In genomic region chr5:117313909-117314308, GRCm38 (mm10) we compare ENCODE assay signal across 8 mouse cellular contexts. TPM values are rescaled to one million over a fixed set of nuclear protein-coding genes. Genes with fewer than 3 reads are reported as not detected.
DNase-seq lines count a peak whose midpoint lies in the region; ATAC-seq and TF ChIP-seq lines count a peak whose summit lies in the region.

No protein-coding gene starts in this region.

- no peak for TF ChIP-seq CTCF in kidney, adult 2 months (conservative IDR thresholded peaks at IDR 0.05; ENCODE audit: insufficient read depth, insufficient read length, low read depth, low read length)

- peaks cover 20% of the 10 kb centered on the region for H3K4me1 ChIP-seq in heart, embryonic 10.5 days
- peaks cover 0 to 15% of the 10 kb centered on the region in 2 experiments; a peak in 2 of 4 replicates for H3K4me1 ChIP-seq in ES-E14 (ENCODE audit: control insufficient read depth in 2 of 2, insufficient read depth in 2 of 2, low read length in 2 of 2, poor library complexity in 1 of 2)
- no peaks in the 10 kb centered on the region for H3K4me1 ChIP-seq in hindbrain, embryonic 11.5 days (replicated peaks; ENCODE audit: control insufficient read depth, insufficient read depth, low read length)
- peaks cover 2% of the 10 kb centered on the region for H3K4me1 ChIP-seq in liver, embryonic 16.5 days (ENCODE audit: control insufficient read depth, low read depth, low read length)
- no peaks in the 10 kb centered on the region for H3K4me1 ChIP-seq in kidney, adult 2 months (ENCODE audit: control insufficient read depth, insufficient read depth, low read length)

- 37% methylated on average over 10 of the region's 10 CpGs for WGBS in heart, embryonic 10.5 days
- 38% methylated on average over 10 of the region's 10 CpGs for WGBS in hindbrain, embryonic 11.5 days
- WGBS in liver, embryonic 16.5 days (ENCODE audit: insufficient replicate concordance), result 34% methylated on average over 10 of the region's 10 CpGs
- WGBS in kidney, adult 2 months, result 48% methylated on average over 10 of the region's 10 CpGs

- intact Hi-C loops in heart, postnatal 25 days (cut with DNase I), result no loop called here

- H3K4me2 ChIP-seq in hindbrain, embryonic 11.5 days (replicated peaks; ENCODE audit: low read depth, low read length), result 0 out of 2 replicates have a peak overlapping the region, but pooled peaks have one; percentile 2
- peak overlapping the region; percentile 41 for H3K4me2 ChIP-seq in liver, embryonic 16.5 days (ENCODE audit: low read depth, low read length)

- ATAC-seq in hindbrain, embryonic 11.5 days (ENCODE audit: low FRiP score), result no peak
- no peak for ATAC-seq in liver, embryonic 16.5 days (ENCODE audit: low read depth)

- DNase-seq in heart, embryonic 10.5 days (ENCODE audit: low spot score), result no peak
- no peak for DNase-seq in heart, postnatal 25 days (ENCODE audit: low spot score)
- no peak for DNase-seq in ES-E14 (ENCODE audit: low read depth, low spot score)
- no peak for DNase-seq in hindbrain, embryonic 11.5 days (ENCODE audit: low spot score)
- DNase-seq in cerebellum, adult 9-10 months, result no peak
- no peak for DNase-seq in urinary bladder, adult 18-20 months (ENCODE audit: low spot score in 2 of 2)
- no peak for DNase-seq in kidney, adult 2 months

- no peaks in the 10 kb centered on the region for H3K36me3 ChIP-seq in heart, embryonic 10.5 days
- H3K36me3 ChIP-seq in ES-E14 (ENCODE audit: control insufficient read depth, insufficient read depth, low read length, poor library complexity, severe bottlenecking), result no peaks in the 10 kb centered on the region
- no peaks in the 10 kb centered on the region for H3K36me3 ChIP-seq in hindbrain, embryonic 11.5 days (ENCODE audit: control insufficient read depth, insufficient read depth, low read length)
- H3K36me3 ChIP-seq in liver, embryonic 16.5 days (ENCODE audit: control insufficient read depth, insufficient read depth), result no peaks in the 10 kb centered on the region
- H3K36me3 ChIP-seq in kidney, adult 2 months (ENCODE audit: control insufficient read depth, insufficient read depth, low read length), result no peaks in the 10 kb centered on the region

- in situ Hi-C loops in ES-E14 (cut with MboI; ENCODE audit: low sequenced_read_pairs in 2 of 2, unreplicated experiment in 2 of 2), result no loop called here

- peak overlapping the region; percentile 41 for H3K4me3 ChIP-seq in heart, embryonic 10.5 days
- H3K4me3 ChIP-seq in ES-E14 (ENCODE audit: insufficient read depth in 1 of 2, low read depth in 1 of 2, low read length in 2 of 2, poor library complexity in 1 of 2, severe bottlenecking in 1 of 2), result peak overlapping the region; percentile 51 to 59
- no peak overlapping the region for H3K4me3 ChIP-seq in hindbrain, embryonic 11.5 days (ENCODE audit: low read depth, low read length)
- peak overlapping the region; percentile 20 for H3K4me3 ChIP-seq in liver, embryonic 16.5 days (ENCODE audit: low read depth, low read length)
- H3K4me3 ChIP-seq in kidney, adult 2 months (ENCODE audit: insufficient read depth, low read depth, low read length), result no peak overlapping the region

- H3K9ac ChIP-seq in ES-E14 (ENCODE audit: insufficient read depth, low read depth, low read length, poor library complexity, severe bottlenecking), result peak overlapping the region; percentile 64; the same call in 1 of the 2 replicates
- no peak overlapping the region for H3K9ac ChIP-seq in hindbrain, embryonic 11.5 days (ENCODE audit: low read depth, low read length)
- no peak overlapping the region for H3K9ac ChIP-seq in liver, embryonic 16.5 days (ENCODE audit: low read depth, low read length)

- no peak for TF ChIP-seq POLR2A in kidney, adult 2 months (IDR thresholded peaks at IDR 0.05; ENCODE audit: low read depth, low read length)

- no peaks in the 10 kb centered on the region for H3K9me3 ChIP-seq in heart, embryonic 10.5 days
- no peaks in the 10 kb centered on the region for H3K9me3 ChIP-seq in ES-E14 (ENCODE audit: control insufficient read depth, insufficient read depth, low read depth, low read length)
- no peaks in the 10 kb centered on the region for H3K9me3 ChIP-seq in hindbrain, embryonic 11.5 days (ENCODE audit: control insufficient read depth, low read length)
- H3K9me3 ChIP-seq in liver, embryonic 16.5 days (replicated peaks; ENCODE audit: control insufficient read depth, low read length), result no peaks in the 10 kb centered on the region

- H3K27me3 ChIP-seq in heart, embryonic 10.5 days (ENCODE audit: insufficient read depth, poor library complexity, severe bottlenecking), result peaks cover 22% of the 10 kb centered on the region
- peaks cover 4% of the 10 kb centered on the region; the same call in 1 of the 2 replicates for H3K27me3 ChIP-seq in hindbrain, embryonic 11.5 days (ENCODE audit: control insufficient read depth, insufficient read depth, low read length)
- H3K27me3 ChIP-seq in liver, embryonic 16.5 days (ENCODE audit: control insufficient read depth, insufficient read depth, low read depth, low read length), result peaks cover 23% of the 10 kb centered on the region
- H3K27me3 ChIP-seq in kidney, adult 2 months (replicated peaks; ENCODE audit: control insufficient read depth, insufficient read depth, low read length), result no peaks in the 10 kb centered on the region

- H3K27ac ChIP-seq in heart, embryonic 10.5 days, result no peak overlapping the region
- peak overlapping the region; percentile 83 for H3K27ac ChIP-seq in ES-E14 (ENCODE audit: insufficient read depth, low read depth, low read length, poor library complexity, severe bottlenecking)
- no peak overlapping the region for H3K27ac ChIP-seq in hindbrain, embryonic 11.5 days (ENCODE audit: low read depth, low read length)
- H3K27ac ChIP-seq in liver, embryonic 16.5 days (ENCODE audit: low read length), result no peak overlapping the region
- no peak overlapping the region for H3K27ac ChIP-seq in kidney, adult 2 months (ENCODE audit: insufficient read depth, low read depth, low read length)

TF ChIP-seq in ES-E14, 5 proteins besides CTCF, POLR2A, EP300 and RAD21:
- TF ChIP-seq ZNF384 (IDR thresholded peaks at IDR 0.05; ENCODE audit: low read depth, low read length), result no peak
- no peak for TF ChIP-seq HCFC1 (IDR thresholded peaks at IDR 0.05; ENCODE audit: borderline replicate concordance, insufficient read depth, low read length)
- no peak for TF ChIP-seq CHD2 (IDR thresholded peaks at IDR 0.05; ENCODE audit: low read depth, low read length)
- no peak for TF ChIP-seq ZC3H11A (IDR thresholded peaks at IDR 0.05; ENCODE audit: borderline replicate concordance, low read depth, low read length)
- TF ChIP-seq MAFK (IDR thresholded peaks at IDR 0.05; ENCODE audit: insufficient read depth, low read depth, low read length), result no peak
TF ChIP-seq in ES-E14: peak in this region for 0.

RNA-seq across cellular contexts. Expression of gene Vsig10, which starts 5.0 kb away (rescaled TPM):
- polyA plus RNA-seq in heart, embryonic 10.5 days (2016; fragmentation: Nextera tagmentation; extraction: Ambion mirVana), result 5.4 and 5.8 TPM in 2 replicates
- total RNA-seq in heart, postnatal 25 days (2021), result 10 to 100 TPM; 11.1 to 12.9 TPM
- total RNA-seq in ES-E14 (2012; rRNA removed), result 11.7 and 25.7 TPM in 2 replicates
- polyA plus RNA-seq in hindbrain, embryonic 11.5 days (2014; fragmentation: Nextera tagmentation; extraction: Ambion mirVana), result 1.3 and 2.0 TPM in 2 replicates
- 1.5 and 1.8 TPM in 2 replicates for polyA plus RNA-seq in liver, embryonic 16.5 days (2015; fragmentation: Nextera tagmentation; extraction: Ambion mirVana)
- 17.2 and 20.8 TPM in 2 replicates for polyA plus RNA-seq in kidney, adult 2 months (2012; rRNA removed)

RNA-seq across cellular contexts. Expression of gene Pebp1, which starts 26.5 kb away (rescaled TPM):
- 614 and 687 TPM in 2 replicates for polyA plus RNA-seq in heart, embryonic 10.5 days (2016; fragmentation: Nextera tagmentation; extraction: Ambion mirVana)
- 100 to 1,000 TPM; 420 to 434 TPM for total RNA-seq in heart, postnatal 25 days (2021)
- 367 and 381 TPM in 2 replicates for total RNA-seq in ES-E14 (2012; rRNA removed)
- 867 and 895 TPM in 2 replicates for polyA plus RNA-seq in hindbrain, embryonic 11.5 days (2014; fragmentation: Nextera tagmentation; extraction: Ambion mirVana)
- polyA plus RNA-seq in liver, embryonic 16.5 days (2015; fragmentation: Nextera tagmentation; extraction: Ambion mirVana), result 174 and 183 TPM in 2 replicates
- 909 and 1,151 TPM in 2 replicates for polyA plus RNA-seq in kidney, adult 2 months (2012; rRNA removed)

RNA-seq across cellular contexts. Expression of gene Wsb2, which starts 43.2 kb away (rescaled TPM):
- polyA plus RNA-seq in heart, embryonic 10.5 days (2016; fragmentation: Nextera tagmentation; extraction: Ambion mirVana), result 79.6 and 88.4 TPM in 2 replicates
- 10 to 100 TPM; 98.6 to 98.9 TPM for total RNA-seq in heart, postnatal 25 days (2021)
- 76.7 and 84.5 TPM in 2 replicates for total RNA-seq in ES-E14 (2012; rRNA removed)
- 88.9 and 98.0 TPM in 2 replicates for polyA plus RNA-seq in hindbrain, embryonic 11.5 days (2014; fragmentation: Nextera tagmentation; extraction: Ambion mirVana)
- 16.8 and 20.5 TPM in 2 replicates for polyA plus RNA-seq in liver, embryonic 16.5 days (2015; fragmentation: Nextera tagmentation; extraction: Ambion mirVana)
- 205 and 234 TPM in 2 replicates for polyA plus RNA-seq in kidney, adult 2 months (2012; rRNA removed)

Comparison
In these comparisons a context has a peak if more than half of its experiments do, and no peak if none do; other contexts are left out.
1. H3K4me3 ChIP-seq: peak in heart, embryonic 10.5 days (single experiment), ES-E14 (2 of 2) and liver, embryonic 16.5 days (single experiment); none in hindbrain, embryonic 11.5 days (single experiment) and kidney, adult 2 months (single experiment).